Mouse (Mus musculus) NIH3T3 (cell line): ENCODE data around the gene Fam131b.

ENCODE experiments used
- DNase-seq: peaks from one replicate; pipeline ENCODE4 v3.0.0-alpha.2; 2012; ENCODE audit warnings: low read depth

Fam131b gene

DNA sequence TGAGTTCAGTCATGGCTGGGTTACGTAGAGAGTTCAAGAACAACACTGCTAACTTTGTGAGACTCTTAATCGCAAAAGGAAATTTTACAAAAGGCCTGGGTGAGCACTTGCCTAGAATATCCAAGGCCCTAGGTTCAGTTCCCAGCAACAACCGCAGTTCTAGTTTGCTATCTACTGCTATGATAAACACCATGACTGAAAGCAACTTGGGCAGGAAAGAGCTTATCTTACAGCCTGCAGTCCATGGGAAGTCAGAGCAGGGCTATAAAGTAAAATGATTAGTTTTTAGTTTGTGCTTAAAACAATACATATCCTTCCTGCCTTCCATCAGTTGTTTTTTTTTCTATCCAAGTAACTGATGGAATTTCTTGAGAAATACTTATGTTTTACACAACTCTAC lies 2.1 kb upstream of the Fam131b start:
- no peak for DNase-seq

DNA sequence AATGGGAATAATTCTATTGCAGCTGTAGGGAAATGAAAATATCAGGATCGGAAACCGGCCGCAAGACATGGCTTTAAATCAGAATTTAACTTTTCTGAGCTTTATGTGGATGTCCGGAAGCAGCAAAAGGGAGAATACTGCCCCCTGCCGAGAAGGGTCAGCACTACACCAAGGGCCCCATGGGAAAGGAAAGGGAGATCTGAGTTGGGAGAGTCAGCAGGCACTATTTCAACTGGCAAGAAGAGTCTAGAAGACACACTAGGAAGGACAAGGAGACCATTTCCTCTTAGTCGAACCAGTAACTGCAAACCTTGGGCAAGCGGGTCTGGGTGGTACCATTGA lies 796 bp upstream of the Fam131b start:
- peak; percentile 96 for DNase-seq

DNA sequence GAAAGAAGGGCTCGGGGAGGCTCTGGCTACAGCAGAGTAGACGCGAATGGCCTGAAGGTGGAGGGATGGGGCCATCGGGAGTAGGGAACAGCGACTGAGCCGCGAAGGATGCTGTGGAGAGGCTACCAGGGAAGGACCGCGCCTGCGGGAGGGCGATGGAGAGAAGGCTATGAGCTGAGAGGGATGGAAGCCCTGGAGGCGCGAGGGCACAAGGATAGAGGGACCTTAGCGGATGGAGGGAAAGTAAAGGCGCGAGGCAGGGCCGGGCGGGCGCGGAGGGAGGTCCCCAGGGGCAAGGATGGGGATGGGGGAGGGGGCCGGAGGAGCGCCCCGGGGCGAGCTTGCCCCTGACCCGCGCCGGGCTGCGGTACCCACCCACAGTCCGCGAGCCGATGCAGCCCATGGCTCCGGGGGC lies 369 bp downstream of the Fam131b start:
- DNase-seq, result peak; percentile 66

DNA sequence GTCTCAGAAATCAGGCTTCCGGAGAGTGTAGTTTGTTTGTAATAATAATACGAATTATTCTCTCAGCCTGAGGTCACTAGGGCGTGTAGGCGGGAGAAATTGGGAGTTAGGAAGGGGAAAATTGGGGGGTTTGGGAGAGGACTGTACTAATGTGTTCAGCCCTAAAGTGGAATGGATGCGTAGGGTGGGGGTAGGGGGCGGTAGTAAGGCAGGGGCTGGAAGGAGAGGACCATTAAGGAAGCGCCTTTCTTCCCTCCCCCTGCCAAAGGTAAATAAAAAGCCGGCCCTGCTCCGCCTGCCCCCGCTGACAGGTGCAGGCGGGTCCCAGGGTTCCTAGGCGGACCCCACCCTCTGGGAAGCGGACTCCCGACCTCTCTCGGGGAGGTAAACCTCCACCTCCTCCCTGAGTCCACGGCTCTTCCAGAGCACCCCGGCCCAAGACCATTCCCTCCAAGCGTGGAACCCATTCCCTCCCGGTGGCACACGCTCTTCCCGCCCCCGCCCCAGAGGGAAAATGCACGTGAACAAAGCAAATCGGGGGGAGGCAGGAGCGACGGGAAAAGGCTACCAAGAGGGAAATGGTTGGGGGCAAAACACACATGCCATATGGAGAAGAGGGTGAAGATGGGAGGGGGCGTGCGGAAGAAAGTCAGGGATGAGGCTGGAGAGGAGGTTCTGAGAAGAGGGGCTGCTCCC lies 924 bp downstream of the Fam131b start:
- DNase-seq, result peak; percentile 20

DNA sequence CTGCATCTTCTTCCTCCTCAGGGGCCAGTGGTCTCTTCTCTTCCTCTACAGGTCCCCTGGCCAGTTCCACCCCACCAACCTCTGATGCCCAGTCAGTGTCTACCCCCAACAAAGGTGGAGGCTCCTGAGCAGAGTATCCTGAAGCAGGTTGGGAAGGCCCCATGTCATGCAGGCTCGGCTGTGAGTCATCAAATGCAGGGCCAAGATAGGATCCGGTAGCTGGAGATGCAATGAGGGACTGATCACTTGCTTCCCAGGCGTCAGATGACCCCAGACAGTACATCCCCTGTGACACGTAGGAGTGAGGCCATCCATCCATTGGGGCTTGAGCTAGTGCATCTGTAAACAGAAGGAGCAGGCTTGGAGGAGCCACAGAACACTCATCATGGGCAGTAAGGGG lies 6.2 kb downstream of the Fam131b start:
- no peak for DNase-seq

DNA sequence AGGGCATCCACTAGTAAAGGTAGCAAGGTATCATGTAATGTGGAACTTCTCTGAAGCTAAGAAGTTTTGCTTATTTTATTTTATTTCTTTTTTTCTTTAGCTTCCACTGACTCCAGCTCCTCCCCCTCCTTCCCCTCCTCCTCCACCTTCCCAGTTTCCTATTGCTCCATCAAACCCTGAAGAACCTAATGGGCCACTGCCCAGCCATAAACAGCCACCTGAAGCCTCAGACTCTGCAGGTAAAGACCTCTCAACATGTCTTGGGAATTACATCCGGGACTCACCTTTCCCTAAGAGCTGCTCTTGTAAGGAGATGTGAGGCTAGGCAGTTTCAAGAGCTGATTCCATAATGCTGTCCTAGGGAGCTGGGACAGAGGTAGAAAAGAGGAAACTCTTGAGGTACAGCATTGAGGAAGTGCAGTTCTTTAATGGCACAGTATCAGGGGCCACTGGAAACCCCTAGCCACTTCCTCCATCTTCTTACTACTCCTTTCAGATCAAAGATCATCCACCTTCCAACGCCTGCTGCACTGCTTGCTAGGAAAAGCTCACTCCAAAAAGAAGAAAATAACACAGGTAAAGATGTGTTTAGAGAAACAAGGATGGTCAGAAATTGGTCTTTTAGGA lies 13.9 kb downstream of the Fam131b start:
- DNase-seq, result no peak

DNA sequence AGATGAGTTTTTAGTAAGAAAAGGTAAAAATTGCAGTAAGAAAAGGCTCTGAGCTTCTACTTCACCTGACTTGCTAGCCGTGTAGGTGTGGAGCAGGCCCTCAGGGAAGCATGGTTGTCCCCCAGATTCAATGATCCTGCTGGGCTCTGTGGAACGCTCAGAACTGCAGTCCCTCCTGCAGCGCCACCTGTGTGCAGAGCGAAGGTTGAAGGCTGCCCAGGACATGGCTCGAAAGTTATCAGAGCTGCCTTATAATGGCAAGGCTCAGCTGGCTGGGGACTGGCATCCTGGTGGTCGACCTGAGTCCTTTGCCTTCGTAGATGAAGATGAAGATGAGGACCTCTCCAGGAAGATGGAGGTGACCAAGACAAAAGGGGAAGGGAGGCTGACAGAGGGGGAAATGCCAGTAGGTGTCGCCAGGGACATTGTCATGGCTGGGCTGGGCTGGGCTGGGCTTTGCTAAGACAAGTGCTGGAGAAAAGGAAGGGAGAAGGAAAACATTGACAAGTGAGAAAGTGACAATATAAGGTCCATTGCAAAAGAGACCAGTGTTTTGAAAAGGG lies 14.5 kb downstream of the Fam131b start:
- DNase-seq, result no peak

DNA sequence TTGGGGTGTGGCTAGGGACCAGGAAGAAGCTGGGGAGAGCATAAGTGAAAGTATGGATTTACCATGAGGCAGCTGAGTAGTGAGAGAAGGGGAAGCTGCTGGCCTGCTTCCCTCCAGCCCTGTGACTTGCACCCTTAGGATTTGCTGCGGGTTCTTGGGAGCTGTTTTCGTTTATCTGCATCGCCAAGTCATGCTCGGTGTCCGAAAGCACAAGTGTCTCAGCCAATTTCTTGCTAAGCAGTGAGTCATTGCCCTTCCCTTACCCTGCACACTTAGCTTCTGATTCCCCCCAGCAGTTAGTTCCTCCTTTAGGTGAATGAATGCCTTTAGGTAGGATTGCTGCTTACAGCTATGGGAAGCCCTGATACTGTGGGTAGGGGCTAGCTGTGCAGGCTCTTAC lies 25.1 kb downstream of the Fam131b start:
- peak; percentile 86 for DNase-seq

DNA sequence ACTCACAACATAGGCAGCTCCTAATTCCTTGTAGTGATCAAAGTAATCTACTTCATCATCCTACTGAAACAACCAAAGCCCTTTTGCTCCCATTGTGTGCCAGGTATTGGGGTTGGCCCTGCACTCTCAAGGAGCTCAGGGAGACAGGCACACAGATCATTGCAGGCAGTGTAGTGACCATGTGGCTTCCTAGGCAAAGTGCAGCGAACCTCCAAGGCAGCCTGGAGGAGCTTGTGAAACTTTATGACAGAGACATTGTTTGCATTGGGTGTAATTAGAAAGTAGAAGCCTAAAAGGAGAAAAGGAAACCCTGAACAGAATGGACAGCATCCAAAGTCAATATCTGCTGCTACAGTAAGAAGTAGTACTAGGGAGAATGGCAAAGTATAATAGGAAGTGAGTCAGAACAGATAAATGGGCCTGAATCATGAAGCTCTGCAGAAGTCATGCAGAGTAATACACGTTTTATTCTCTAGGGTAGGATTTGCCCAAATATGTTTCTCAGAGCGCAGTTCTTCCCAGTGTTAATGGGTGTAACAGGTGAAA lies 28.8 kb downstream of the Fam131b start:
- peak; percentile 80 for DNase-seq

DNA sequence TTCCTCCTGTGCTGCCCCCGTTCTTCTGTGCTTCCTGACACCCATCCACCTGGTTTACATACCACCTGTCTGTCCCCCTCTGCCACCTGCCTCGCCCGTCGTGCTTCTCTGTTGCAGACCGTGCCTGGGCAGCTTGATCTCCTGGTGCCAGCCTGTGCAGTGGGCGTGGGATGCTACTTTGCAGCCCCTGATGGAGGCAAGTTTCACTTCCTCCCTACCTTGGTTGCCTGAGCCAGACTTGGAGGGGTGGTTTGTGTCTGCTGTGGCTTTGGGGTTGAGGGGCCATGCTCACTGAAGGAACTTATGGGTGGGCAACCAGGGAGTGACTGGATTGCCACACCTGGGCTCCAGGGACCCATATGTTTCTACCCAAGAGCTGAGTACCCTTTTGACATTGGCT lies 31.1 kb downstream of the Fam131b start:
- DNase-seq, result no peak

DNA sequence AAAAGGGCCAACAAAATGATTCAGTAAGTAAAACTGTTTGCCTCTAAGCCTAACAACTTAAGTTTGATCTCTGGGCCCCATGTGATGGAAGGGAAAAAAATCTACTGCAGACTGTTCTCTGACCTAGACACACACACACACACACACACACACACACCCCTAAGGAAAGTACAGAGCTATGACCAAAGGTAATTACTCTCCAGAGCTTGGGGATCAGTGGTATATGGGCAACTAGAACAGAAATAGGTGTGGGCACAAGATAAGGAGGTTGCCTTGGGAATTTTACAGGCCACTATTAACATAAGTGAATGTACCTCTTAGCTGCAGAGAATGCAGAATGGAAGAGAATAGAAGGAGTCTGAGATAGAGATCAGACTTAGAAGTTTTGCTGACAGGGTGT lies 36.9 kb downstream of the Fam131b start:
- no peak for DNase-seq

DNA sequence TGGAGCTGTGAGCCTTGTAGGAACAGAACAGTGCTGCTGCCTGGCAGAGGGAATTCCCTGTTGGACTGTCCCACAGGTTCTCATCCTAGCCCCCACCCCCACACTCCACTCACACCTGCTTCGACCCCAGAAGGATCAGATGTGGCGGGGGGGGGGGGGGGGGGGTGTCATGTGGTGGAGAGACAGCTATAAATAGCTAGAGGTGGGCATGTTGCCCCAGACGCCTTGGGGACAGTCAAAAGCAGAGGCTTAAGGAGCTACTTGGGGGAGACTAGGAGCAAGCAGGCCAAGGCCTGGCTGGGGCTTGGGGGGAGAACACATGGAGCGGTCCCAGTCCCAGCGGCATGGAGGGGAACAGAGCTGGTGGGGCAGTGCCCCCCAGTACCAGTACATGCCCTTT lies 38.0 kb downstream of the Fam131b start, which contains the start of gene Clcn1:
Gene Clcn1, plus strand, starts transcription at position 238 of the 400 bp plus-strand sequence.
- DNase-seq, result no peak

DNA sequence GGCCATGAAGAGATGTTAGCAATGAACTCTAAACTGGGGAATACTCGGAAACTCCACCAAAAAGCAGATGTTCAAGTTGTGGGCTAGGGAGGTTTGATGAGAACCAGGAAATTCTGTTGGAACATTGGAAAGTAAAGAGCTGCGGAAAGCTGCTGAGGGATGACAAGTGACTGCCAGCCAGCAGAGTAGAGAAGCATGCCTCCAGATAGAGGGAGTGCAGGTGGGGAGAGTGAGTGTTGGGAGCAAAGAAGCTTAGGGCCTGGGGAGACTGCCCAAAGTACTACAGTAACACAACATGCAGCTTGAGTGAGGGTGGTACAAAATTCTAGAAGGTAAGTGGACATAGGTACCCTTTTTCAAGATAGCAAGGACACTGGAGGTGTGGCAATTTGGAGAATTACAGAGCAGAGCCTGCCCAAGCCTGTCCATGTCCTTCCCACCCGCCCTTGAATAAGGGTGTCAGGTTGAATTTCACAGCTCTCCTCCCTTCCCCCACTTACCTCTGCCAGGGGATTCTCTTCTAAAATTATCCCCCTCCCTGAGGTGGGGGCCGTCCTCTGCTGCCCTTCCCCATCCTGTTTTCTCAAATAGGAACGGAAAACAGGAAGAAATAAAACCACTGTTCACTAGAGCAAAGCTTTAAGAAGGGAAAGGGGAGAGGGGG lies 41.4 kb downstream of the Fam131b start:
- DNase-seq, result no peak

DNA sequence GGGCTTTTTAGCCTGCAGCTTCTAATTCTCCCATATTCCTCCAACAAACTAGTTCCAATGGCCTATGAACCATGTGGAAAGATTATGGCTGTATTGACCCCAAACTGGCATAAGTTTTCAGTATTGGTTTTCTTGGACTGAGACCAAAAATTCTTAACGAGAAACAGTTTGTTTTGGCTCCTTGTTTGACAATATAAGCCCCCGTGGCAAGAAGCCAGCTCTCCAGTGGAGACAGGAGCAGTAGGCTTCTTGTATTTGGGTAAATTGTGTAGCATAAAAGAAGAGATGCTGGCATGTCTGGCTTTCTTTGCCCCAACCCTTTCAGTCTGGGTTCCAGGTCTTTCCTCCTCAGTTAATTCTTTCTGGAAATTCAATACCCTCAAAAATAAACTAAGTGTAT lies 48.3 kb downstream of the Fam131b start:
- DNase-seq, result peak; percentile 49

DNA sequence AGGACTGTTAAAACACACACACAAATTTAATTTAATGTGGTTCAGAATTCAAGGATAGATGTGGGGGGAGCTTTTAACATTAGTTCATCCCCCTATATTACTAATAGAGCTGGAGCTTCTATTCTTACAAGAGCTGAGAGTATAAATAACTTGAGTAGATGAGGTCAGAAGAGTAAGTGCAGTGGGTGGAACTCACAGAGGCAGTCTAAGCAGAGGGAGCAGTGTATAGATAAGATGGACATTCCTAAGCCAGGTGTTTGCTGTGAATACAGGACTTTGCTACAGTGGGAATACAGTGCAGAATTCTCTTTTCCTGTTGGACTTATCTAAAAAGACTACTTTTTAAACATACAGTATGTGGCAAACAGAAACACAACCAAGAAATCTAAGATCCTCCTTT lies 53.6 kb downstream of the Fam131b start:
- DNase-seq, result no peak

DNA sequence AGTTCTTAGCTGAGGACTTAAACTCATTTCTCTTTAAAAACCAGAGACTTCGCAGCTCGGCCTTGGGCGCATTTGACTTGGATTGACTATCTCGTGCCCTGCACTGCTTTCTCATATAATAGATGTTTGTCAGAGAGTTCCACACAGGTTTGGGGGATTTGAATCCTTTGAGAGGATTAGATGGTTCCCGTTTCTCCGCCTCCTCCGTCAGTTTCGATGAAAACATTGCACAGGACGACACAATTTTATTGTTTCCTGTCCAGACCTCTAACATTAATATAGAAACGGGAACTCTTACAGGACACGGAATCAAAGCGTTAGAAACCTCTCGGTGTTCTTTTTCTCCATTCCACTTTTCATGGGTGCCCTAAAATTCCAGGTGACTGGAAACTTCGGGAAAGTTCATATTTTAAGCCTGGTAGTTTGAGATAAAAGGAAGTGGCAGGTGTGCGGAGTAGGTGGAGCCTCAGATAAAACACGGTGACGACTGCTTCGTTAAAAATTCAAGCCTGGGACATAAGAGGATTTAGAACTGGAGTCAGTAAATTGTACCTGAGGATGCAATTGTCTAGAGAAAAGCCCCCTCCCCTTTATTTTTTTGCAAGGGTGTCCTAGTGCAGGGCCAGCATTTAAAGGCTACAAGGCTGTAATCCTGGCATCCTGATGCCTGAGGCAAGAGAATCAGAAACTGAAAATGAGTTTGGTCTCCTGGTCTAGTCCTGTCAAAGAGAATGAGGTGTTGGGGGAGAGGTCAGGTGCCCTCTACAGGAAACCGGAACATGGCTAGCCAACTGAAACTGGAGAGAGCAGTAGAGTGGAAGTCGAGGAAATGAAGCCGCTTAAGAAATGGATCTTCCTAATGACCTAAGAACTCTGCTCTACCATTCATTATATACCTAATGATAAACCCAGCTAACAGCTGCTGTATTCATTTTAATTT lies 58.8 kb downstream of the Fam131b start:
- DNase-seq, result peak; percentile 11
